Mouse (Mus musculus) ovary, adult 18-20 months (tissue): ENCODE results near the gene Slc25a21.

Source experiments
- DNase-seq: peaks from one replicate; pipeline ENCODE4 v3.0.0; 2022; ENCODE audit warnings: low spot score, mixed read lengths

The Slc25a21 gene

GRCm38 (mm10) chr12:57016324-57016723 is 180.9 kb downstream of the Slc25a21 start:
- DNase-seq, result no peak

DNA sequence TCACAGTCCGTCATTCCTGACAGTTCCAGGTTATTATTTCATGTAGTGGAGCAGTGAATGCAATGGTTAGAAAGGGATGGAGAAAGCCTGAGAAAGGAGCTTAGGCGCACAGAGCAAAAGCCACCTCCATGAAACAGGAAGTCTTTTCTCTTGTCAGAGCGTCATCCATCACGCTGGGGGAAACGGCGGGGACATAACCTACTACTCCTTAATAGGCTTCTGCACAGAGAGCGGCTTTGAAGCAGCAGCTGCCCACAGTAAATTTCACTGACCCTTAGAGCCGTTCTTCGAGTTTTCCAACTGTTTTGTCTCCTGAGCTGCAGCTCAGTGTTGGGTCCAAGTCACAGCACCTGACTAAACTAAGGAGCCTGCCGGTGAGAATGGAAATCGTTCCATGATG is 188.3 kb downstream of the Slc25a21 start:
- DNase-seq, result no peak

- no peak for DNase-seq
Observed at GRCm38 (mm10) chr12:56986049-56986448, 211.2 kb downstream of the Slc25a21 start.

DNA sequence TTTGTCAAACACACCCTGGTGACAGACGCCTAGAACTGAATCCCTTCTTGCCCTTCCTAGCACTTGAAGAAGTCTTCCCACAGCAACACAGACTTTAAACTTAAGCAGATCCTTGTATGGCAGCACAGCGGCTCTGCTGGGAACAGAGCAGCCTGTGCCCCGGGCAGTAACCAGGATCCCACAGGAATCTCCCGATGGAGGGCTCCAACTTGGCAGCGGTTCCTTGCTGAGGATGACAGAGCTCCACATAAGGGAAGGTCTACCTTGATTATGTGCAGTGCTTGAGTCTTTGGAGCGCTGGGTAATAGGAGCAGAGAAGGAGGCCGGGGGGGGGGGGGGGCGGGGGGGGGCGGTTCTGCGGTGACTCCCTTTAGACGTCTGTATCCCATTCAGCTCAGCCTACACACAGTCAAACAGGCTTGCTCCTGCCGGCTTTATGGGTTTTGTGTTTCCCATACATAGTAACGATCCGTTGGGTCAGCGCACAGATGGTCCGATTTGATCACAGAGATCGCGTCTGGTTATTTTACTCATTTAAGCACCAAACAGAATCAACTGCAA is 215.1 kb downstream of the Slc25a21 start:
- no peak for DNase-seq

DNA sequence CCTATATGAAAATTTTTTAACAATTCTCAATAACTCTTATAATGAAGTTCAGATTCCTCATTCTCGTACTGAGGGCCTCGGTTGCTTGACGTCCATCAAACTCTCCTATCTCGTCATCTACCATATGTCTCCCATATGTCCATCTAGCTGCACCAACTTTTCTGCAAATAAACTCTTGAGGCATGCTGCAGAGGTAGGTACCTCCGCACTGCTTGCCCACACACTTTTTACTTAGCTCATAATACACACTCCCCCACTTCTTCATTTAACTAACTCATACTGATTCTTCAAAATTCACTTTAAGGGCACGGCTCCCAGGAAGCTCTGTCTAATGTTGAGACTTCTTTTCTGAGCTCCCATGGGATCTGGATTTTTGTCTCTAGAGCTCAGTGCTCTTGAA is 222.0 kb downstream of the Slc25a21 start:
- DNase-seq, result no peak

GRCm38 (mm10) chr12:56963236-56963635 is 234.0 kb downstream of the Slc25a21 start:
- DNase-seq, result no peak

DNA sequence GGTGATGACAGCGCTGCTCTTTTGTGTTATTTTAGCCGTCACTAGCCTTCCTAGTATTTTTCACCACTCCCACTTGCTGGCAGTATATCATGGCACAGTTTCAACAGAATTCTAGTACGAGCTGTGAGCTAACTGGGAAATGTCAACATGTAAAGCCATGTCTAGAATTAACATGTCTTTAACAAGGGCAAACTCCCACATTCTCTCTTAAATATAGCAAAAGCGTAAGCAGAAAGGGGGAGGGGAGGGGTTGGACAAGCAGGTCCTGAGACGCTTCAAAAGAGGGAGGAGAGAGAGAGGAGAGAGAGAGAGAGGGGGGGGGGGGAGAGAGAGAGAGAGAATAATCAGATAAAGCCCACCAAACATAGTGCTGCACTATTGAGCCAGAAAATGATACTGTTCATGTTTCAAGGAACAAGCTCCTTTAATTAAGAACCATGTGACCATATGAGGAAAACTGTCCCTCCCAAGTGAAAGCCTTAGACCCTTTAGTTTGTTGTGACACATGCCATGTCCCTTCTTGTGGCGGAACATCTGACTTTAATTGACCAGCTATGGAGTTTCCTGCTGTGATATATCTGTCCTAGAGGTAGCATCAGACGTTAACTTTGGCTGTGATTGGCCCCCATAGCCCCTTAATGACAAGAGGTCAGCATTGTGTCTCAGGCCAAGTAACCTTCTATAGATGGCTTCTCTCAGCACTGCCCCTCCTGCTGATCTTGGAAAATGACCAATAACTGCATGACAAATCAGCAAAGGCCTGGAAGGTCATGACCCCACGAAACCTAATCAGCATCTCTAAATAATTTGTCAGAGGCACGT is 237.8 kb downstream of the Slc25a21 start:
- no peak for DNase-seq

DNA sequence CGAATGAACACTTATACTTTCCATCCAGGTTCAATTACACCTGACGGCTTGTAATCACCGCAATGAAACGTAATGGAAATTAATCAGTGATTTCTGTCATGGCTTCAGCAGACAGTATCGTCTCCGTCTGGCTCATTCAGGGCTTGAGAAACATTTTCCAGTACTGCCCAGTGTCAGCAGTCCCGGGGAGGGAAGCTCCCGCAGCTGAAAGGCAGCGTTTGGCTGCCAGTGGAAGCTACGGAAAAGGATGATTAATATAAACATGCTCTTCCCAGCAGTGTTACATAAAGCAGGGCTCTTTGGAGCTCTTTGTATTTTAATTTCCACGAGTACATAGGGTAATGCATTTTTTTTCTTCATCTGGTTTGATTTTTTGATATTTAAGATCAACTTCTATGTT is 239.0 kb downstream of the Slc25a21 start:
- no peak for DNase-seq

- no peak for DNase-seq
Observed at GRCm38 (mm10) chr12:56951749-56952657, 245.3 kb downstream of the Slc25a21 start.

DNA sequence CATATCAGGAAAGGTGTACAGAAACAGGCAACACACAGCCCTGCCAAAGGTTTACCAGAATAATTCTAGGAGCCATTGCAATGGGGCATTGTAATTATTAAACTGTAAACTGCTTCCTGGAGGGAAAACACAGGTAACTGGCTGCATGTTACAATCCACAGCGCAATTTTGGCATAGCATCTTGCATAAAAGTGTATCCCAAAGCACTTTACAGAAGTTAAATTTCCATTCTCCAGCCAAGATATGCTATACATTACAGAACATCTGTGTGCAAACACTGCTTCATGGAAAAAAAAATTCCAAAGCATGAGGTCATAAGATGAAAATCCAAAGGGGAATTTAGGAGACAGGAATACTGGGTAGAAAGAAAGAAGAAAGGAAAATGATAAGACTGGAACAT is 253.0 kb downstream of the Slc25a21 start:
- no peak for DNase-seq

DNA sequence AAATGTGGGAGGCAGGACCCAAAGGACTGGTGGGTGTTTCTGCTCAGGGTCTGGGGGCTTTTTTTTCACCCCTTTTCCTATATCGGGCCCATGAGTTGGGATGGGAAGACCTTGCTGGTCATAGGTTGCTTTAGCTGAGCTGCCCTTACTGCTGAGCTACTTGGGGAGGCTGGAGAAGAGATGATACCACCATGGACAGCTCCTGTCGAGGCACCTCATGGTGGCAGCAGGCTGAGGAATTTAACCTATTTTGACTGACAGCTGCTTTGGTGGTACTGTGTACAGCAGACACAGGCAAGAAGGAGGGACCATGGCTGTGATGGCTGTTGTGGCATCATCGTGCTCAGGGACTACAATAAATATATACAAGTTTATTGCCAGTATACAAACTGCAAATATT is 256.4 kb downstream of the Slc25a21 start:
- no peak for DNase-seq

DNA sequence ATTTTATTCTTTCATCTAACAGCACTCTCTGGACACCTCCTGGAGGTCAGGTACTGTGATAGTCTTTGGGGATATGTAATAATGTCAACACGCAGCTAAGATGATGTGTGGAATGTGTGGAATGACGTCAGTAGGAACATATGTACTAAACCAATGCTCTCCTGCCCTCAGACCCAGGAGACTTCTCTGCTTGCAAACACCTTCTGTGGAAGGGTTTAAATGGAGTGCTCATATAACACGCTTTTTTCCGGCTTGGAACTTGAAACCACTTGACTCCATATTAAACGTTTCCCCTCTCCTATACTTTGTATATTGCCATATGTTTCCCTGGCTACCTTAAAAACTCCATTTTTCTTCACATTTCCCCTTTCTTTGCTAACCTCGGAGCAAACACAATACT is 279.1 kb downstream of the Slc25a21 start:
- DNase-seq, result no peak

DNA sequence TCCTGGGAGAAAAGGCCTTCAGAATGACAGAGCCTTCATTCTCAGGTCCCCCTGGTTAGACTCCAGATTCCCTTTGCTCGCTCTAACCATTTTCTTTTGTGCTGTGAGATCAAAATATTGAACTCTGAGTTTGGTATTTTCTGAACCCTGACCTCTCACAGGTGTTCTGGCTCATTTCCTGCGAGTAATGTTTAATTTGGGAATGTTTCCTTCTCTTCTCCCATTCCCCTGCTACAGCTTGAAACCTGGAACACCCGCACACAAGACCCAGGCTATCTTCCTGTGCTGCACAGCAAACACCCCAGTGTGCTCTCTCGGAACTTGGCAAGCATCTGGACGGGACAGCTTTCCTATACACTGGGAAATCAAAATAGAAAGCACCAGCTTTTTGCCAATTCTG is 290.8 kb downstream of the Slc25a21 start:
- no peak for DNase-seq

DNA sequence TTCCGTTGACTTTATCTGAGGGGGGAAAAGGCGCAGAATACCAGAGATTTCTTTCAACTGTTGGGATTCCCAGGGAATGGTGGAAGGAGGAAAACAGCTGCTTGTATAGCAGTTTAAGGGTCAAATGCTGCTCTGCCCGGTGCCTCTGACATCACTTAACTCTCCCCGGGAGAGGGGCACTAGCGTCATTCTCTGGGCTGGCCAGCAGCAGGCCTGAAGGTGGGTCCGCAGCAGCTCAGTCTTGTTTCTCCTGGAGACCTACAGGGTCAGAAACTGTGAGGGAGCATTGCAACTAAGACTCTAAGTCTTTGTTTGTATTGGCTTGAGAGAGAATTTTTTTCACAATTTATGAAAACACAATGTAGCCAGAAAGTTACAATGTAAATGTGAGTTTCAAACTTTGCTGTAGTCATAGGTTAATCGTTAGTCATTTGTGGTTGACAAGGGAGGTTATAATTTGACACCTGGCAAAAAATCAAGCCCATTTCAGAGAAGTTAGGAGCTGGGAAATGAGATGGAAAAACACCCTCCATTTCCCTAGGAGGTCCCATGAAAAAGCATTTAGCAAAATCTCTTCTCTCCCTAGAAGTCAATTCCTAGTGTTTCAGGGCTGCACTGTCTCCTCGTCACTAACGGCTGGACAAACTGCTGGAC is 291.5 kb downstream of the Slc25a21 start:
- no peak for DNase-seq

- no peak for DNase-seq
Observed at GRCm38 (mm10) chr12:56905222-56905621, 292.1 kb downstream of the Slc25a21 start.

GRCm38 (mm10) chr12:56902774-56903456 is 294.4 kb downstream of the Slc25a21 start:
- no peak for DNase-seq

- DNase-seq, result no peak
Observed at GRCm38 (mm10) chr12:56897976-56898375, 299.3 kb downstream of the Slc25a21 start.

- no peak for DNase-seq
Observed at GRCm38 (mm10) chr12:56897221-56897937, 299.9 kb downstream of the Slc25a21 start.

DNA sequence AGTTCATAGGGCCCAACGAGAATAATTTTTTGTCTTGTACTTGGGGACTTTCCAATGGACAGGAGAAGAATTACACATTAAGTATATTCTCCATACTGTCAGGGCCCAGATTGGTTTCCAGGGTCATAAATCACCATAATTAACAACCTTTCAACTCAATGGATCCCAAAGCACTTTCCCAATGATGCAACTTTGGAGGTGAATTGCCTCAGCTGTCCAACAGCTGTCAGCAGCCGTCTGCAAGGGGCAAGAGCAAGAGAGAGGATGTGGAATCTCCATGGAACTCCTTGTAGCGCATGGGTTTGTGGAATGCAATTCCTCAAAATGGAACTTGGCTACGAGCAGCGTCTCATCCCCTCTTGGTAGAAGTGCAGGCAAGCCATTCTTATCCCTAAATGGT is 302.3 kb downstream of the Slc25a21 start:
- DNase-seq, result no peak

DNA sequence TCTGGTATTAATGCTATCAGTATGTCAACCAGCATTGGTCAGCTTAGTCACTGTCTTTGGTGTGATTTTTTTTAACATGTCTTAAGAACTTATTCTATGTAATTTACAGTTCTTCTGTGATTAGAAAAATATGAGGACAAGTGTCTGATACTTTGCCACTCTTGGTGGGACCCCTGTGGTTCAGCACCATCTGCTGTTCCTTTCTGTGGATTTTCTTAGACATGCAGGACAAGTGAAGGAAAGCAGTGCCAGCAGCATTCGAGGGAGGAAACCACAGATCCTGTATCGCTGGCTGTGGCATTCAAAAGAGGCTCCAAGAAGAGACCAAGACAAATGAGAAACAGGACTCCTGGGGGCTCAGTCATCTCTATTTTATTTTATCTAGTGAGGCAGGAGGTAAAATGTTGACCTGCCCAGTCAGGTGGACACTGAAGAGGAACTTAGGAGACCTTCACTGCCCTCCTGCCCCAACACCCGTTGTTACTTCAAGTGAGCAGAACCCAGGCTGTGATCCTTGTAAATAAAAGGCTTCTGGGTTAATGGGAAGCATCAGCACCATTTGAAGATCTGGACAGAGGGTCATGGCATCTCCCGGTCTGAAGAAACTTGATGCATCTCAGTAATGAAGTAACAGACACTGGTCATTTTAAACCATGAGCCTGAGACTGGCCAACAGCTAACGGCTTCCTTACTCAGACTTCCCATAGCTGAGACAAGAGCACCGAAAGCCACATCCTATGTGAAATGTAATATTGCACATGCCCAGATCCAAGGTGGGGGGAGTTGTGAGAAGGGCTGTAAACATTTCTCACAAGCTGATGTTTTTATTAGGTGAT is 306.2 kb downstream of the Slc25a21 start:
- DNase-seq, result no peak
